Mouse (Mus musculus) mesoderm, embryonic 11.5 days (tissue): ENCODE results near the gene Slc16a5.
"Not testable (repeated sequence)": the region's sequence is repeated elsewhere in the genome, so short reads cannot be mapped to it uniquely, and the experiment has no call there.

ENCODE experiments used
- DNase-seq: peaks from one replicate; pipeline ENCODE4 v3.0.0-alpha.2; 2012; ENCODE audit warnings: low read depth, low spot score

The Slc16a5 gene

GRCm38 (mm10) chr11:115478296-115478938 lies 16.1 kb downstream of the Slc16a5 start:
- DNase-seq = no peak

- no peak for DNase-seq
These were observed 19.4 kb downstream of the Slc16a5 start for GRCm38 (mm10) chr11:115481553-115482259.

- no peak for DNase-seq
These were observed 21.0 kb downstream of the Slc16a5 start for GRCm38 (mm10) chr11:115483278-115483677.

- peak; percentile 80 for DNase-seq
These were observed 21.5 kb downstream of the Slc16a5 start for GRCm38 (mm10) chr11:115483726-115484125.

GRCm38 (mm10) chr11:115485155-115485554 lies 22.9 kb downstream of the Slc16a5 start:
- DNase-seq = peak; percentile 62

GRCm38 (mm10) chr11:115488551-115489104 lies 26.4 kb downstream of the Slc16a5 start:
- no peak for DNase-seq

GRCm38 (mm10) chr11:115490441-115491355 lies 28.4 kb downstream of the Slc16a5 start:
- DNase-seq = no peak

- peak; percentile 73 for DNase-seq
These were observed 29.2 kb downstream of the Slc16a5 start, which contains the start of gene Nt5c for GRCm38 (mm10) chr11:115491356-115492083. TSS of gene Nt5c (minus strand) at chr11:115491862.

GRCm38 (mm10) chr11:115492387-115492786 lies 30.1 kb downstream of the Slc16a5 start:
- DNase-seq = no peak

- DNase-seq = not testable (repeated sequence)
These were observed 34.3 kb downstream of the Slc16a5 start for GRCm38 (mm10) chr11:115496559-115496958.

- DNase-seq = no peak
These were observed 40.4 kb downstream of the Slc16a5 start for GRCm38 (mm10) chr11:115502636-115503035.

GRCm38 (mm10) chr11:115506586-115506985 lies 44.3 kb downstream of the Slc16a5 start:
- DNase-seq = no peak

GRCm38 (mm10) chr11:115508061-115508460 lies 45.8 kb downstream of the Slc16a5 start:
- DNase-seq = no peak

GRCm38 (mm10) chr11:115509773-115510506 lies 47.7 kb downstream of the Slc16a5 start:
- DNase-seq = peak; percentile 29

GRCm38 (mm10) chr11:115510507-115510888 lies 48.2 kb downstream of the Slc16a5 start:
- DNase-seq = no peak

- no peak for DNase-seq
These were observed 48.8 kb downstream of the Slc16a5 start for GRCm38 (mm10) chr11:115511121-115511520.

GRCm38 (mm10) chr11:115512004-115512403 lies 49.7 kb downstream of the Slc16a5 start:
- no peak for DNase-seq

- no peak for DNase-seq
These were observed 50.3 kb downstream of the Slc16a5 start for GRCm38 (mm10) chr11:115512407-115513183.
